Mouse (Mus musculus): Measurements from ENCODE around the gene Gfer.

- no peak for TF ChIP-seq CTCF (IDR thresholded peaks at IDR 0.05; ENCODE audit: control insufficient read depth, insufficient read depth, insufficient read length)
- no peak for TF ChIP-seq MYOD1 (IDR thresholded peaks at IDR 0.05; ENCODE audit: control insufficient read depth, insufficient read length, low read depth)
- no peak for TF ChIP-seq MAX (IDR thresholded peaks at IDR 0.05)
- TF ChIP-seq USF1 (IDR thresholded peaks at IDR 0.05; ENCODE audit: low read depth): no peak
- TF ChIP-seq CEBPB (IDR thresholded peaks at IDR 0.05; ENCODE audit: low read depth): no peak
- TF ChIP-seq MYOG (IDR thresholded peaks at IDR 0.05; ENCODE audit: control insufficient read depth, extremely low read depth, insufficient read length): no peak
- TF ChIP-seq FOSL1 (IDR thresholded peaks at IDR 0.05; ENCODE audit: insufficient read depth, low read length, poor library complexity, severe bottlenecking): no peak
These were observed 20.3 kb upstream of the Gfer start for GRCm38 (mm10) chr17:24716166-24716682.

All from C2C12 (cell line).